ENCODE assay signal across 11 mouse cellular contexts in the genomic region with DNA sequence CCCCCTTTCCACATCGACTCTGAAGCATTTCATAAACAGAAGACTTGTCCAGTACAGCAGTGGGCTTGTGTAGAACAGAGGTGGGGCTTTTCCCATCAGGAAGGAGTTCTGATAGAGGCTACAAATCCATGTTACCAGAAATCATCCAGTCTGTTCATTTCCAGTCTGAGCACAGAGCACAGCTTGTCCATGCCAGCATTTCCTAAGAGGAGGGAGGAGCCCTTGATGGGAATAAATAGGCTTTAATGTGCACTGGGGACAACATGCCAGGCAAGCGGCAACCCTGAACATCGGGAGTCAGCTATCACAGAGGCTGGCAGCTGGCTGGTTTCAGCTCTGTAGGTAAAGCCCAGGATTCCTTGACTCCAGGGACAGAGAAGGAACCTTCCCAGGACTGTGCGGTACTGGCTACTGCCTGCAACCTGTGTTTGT. TPM values are rescaled to one million over a fixed set of nuclear protein-coding genes. Genes with fewer than 3 reads are reported as not detected.
DNase-seq lines count a peak whose midpoint lies in the region; ATAC-seq and TF ChIP-seq lines count a peak whose summit lies in the region.
"Had no signal": no experiment of that assay in that cellular context is flagged by ENCODE, and none has a peak within 500 bp of the region (broad histone marks: within the 10 kb centered on the region; RNA-seq: fewer than 3 reads in every experiment).

Gene Serpina3n (plus strand): TSS at position 276 of the 432 bp plus-strand sequence.

- no peak within 1 kb of the TSS for H3K4me2 ChIP-seq in kidney, postnatal 0 days (ENCODE audit: low read length)
- no peak within 1 kb of the TSS for H3K4me2 ChIP-seq in intestine, embryonic 16.5 days (ENCODE audit: low read depth, low read length)
- H3K4me2 ChIP-seq: limb, embryonic 15.5 days; midbrain, embryonic 13.5 days had no signal

- H3K9ac ChIP-seq in kidney, postnatal 0 days (ENCODE audit: low read depth, low read length) = no peak within 1 kb of the TSS
- no peak within 1 kb of the TSS for H3K9ac ChIP-seq in intestine, embryonic 16.5 days (ENCODE audit: low read depth, low read length)
- H3K9ac ChIP-seq: limb, embryonic 15.5 days; midbrain, embryonic 13.5 days had no signal

- H3K36me3 ChIP-seq in kidney, postnatal 0 days (ENCODE audit: insufficient read depth, low read length) = no peaks in the 10 kb centered on the region
- no peaks in the 10 kb centered on the region for H3K36me3 ChIP-seq in intestine, embryonic 16.5 days (ENCODE audit: control insufficient read depth, insufficient read depth, low read length)
- H3K36me3 ChIP-seq: limb, embryonic 15.5 days; midbrain, embryonic 13.5 days had no signal

- H3K4me3 ChIP-seq in kidney, postnatal 0 days (replicated peaks; ENCODE audit: low read depth, low read length) = no peak within 1 kb of the TSS
- H3K4me3 ChIP-seq in intestine, embryonic 16.5 days (ENCODE audit: low read length) = no peak within 1 kb of the TSS
- H3K4me3 ChIP-seq: limb, embryonic 15.5 days; midbrain, embryonic 13.5 days had no signal

- no peaks in the 10 kb centered on the region for H3K4me1 ChIP-seq in kidney, postnatal 0 days (replicated peaks; ENCODE audit: insufficient read depth, low read length)
- no peaks in the 10 kb centered on the region for H3K4me1 ChIP-seq in intestine, embryonic 16.5 days (ENCODE audit: control insufficient read depth, insufficient read depth, low read length)
- H3K4me1 ChIP-seq: limb, embryonic 15.5 days; midbrain, embryonic 13.5 days had no signal

- WGBS in kidney, postnatal 0 days = 33% methylated on average over 4 of the region's 4 CpGs
- 51% methylated on average over 4 of the region's 4 CpGs for WGBS in intestine, embryonic 16.5 days

- no peak for TF ChIP-seq CTCF in kidney, postnatal 0 days (IDR thresholded peaks at IDR 0.05; ENCODE audit: low read depth)

- no peak within 1 kb of the TSS for H3K27ac ChIP-seq in kidney, postnatal 0 days
- H3K27ac ChIP-seq in intestine, embryonic 16.5 days (ENCODE audit: low read length) = no peak within 1 kb of the TSS
- H3K27ac ChIP-seq: limb, embryonic 15.5 days; midbrain, embryonic 13.5 days had no signal

- H3K27me3 ChIP-seq in kidney, postnatal 0 days (ENCODE audit: insufficient read depth, low read length) = no peaks in the 10 kb centered on the region
- no peaks in the 10 kb centered on the region for H3K27me3 ChIP-seq in intestine, embryonic 16.5 days (replicated peaks; ENCODE audit: control insufficient read depth, insufficient read depth, low read length)
- H3K27me3 ChIP-seq: limb, embryonic 15.5 days; midbrain, embryonic 13.5 days had no signal

- ATAC-seq in kidney, postnatal 0 days (replicated peaks; ENCODE audit: low FRiP score, low read depth) = no peak
- ATAC-seq in intestine, embryonic 16.5 days = no peak
- ATAC-seq: midbrain, embryonic 13.5 days had no signal

- DNase-seq in adrenal gland, postnatal 10 days = peak; percentile 18
- no peak for DNase-seq in adrenal gland, postnatal 25 days
- peak; percentile 18 for DNase-seq in kidney, postnatal 0 days (ENCODE audit: low spot score)
- DNase-seq in kidney, postnatal 25 days = no peak
- peak; percentile 41 for DNase-seq in NIH3T3 (ENCODE audit: low read depth)
- DNase-seq in layer of hippocampus, adult 8-10 months (ENCODE audit: low spot score in 2 of 2) = peak in 1 of 2 experiments; percentile 43
- no peak for DNase-seq in embryo, embryonic 10.5 days (ENCODE audit: low spot score)
- DNase-seq: cerebellum, adult 9-11 months had no signal

- H3K9me3 ChIP-seq in kidney, postnatal 0 days (replicated peaks; ENCODE audit: low read length) = no peaks in the 10 kb centered on the region
- H3K9me3 ChIP-seq in intestine, embryonic 16.5 days (ENCODE audit: control insufficient read depth, low read length) = no peaks in the 10 kb centered on the region
- H3K9me3 ChIP-seq: limb, embryonic 15.5 days; midbrain, embryonic 13.5 days had no signal

RNA-seq across cellular contexts. Expression of gene Serpina3n, which starts in this region (rescaled TPM):
- 100 to 1,000 TPM in 1 of 2 experiments, 10 to 100 TPM in 1; 59.9 to 180 TPM for total RNA-seq in adrenal gland, postnatal 10 days (2021)
- 3.0 and 8.9 TPM in 2 replicates for total RNA-seq in adrenal gland, postnatal 25 days (2021)
- 0.17 and 0.20 TPM in 2 replicates for polyA plus RNA-seq in kidney, postnatal 0 days (2015; fragmentation: Nextera tagmentation; extraction: Ambion mirVana)
- total RNA-seq in layer of hippocampus, adult 8-10 months (2022) = 100 to 1,000 TPM in 2 of 4 experiments, 10 to 100 TPM in 2; 66.0 to 259 (median 118) TPM
- polyA plus RNA-seq in intestine, embryonic 16.5 days (2015; fragmentation: Nextera tagmentation; extraction: Ambion mirVana) = 0.12 TPM in 2 replicates
- polyA plus RNA-seq: midbrain, embryonic 13.5 days had no signal

Comparison
In these comparisons a context has a peak if more than half of its experiments do, and no peak if none do; other contexts are left out.
1. DNase-seq: peak in adrenal gland, postnatal 10 days (single experiment) and NIH3T3 (single experiment); none in adrenal gland, postnatal 25 days (single experiment), kidney, postnatal 25 days (0 of 2) and embryo, embryonic 10.5 days (single experiment).
2. Peak in DNase-seq in kidney, postnatal 0 days; RNA of the gene not detected or under 1 TPM.